Mouse (Mus musculus): ENCODE measurements around the gene Ddx6.
"Not testable (repeated sequence)": the region's sequence is repeated elsewhere in the genome, so short reads cannot be mapped to it uniquely, and the experiment has no call there.

The Ddx6 gene

DNA sequence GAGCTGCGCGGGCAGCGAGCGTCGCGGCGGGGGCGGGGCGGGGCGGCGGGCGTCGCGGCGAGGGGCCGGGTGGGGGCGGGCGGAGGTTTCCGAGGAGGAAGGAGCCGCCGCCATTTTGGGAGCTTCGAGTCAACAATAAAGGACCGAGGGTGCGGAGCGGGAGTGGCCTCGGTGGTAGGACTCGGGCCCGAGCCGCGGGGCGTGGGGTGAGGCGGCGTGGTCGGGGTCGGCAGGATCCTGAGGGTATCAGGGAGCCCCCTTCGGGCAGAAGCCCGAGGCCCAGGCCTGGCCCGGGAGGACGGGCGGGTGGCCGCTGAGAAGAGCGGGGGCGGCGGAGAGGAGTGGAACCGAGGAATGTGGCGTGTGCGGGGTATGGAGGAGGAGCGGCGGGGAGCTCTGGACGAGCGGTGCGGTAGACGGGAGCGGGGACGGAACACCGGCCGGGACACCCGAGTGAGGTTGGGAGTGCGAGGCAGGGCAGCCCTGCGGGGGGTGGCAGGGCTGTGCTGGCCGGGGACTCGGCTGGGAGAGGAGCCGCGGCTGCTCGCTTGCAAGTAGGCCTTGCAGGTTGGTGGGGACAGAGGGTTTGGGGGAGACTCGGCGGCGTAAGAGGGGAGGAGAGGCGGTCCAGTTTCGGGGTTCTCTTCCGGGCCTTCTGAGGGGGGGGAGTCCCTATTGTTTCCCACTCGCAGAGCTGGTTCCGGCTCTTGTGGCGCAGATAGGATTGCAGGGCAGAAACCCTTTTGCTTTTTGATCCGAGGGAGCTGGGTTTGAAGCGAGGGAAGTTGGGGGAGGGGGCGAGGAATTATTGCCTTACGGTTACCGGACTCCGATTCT lies at the start of gene Ddx6:
TSS of gene Ddx6 (plus strand) at position 114 of the 837 bp plus-strand sequence.
- DNase-seq: peak; percentile 76 to 89

DNA sequence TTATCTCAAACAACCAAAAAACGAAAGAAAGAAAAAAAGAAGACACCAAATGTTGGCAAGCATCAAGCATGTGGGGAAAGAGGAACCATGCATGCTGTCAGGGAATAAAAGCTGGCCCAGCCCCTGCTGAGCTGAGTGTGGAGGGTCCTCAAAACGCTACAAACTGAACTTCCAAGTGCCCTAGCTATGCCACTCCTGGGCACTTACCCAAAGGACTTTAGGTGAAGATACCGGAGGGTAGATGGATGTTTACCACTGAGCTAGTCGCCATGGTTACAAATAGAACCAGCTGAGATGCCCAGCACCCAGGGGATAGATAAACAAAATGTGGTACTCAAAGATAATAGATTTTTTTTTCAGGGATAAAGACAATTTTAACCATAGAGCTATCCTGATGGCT lies 43.1 kb upstream of the Ddx6 start, which contains the start of gene Cxcr5:
TSS of gene Cxcr5 (minus strand) at position 281 of the 400 bp plus-strand sequence.
- DNase-seq: no peak

DNA sequence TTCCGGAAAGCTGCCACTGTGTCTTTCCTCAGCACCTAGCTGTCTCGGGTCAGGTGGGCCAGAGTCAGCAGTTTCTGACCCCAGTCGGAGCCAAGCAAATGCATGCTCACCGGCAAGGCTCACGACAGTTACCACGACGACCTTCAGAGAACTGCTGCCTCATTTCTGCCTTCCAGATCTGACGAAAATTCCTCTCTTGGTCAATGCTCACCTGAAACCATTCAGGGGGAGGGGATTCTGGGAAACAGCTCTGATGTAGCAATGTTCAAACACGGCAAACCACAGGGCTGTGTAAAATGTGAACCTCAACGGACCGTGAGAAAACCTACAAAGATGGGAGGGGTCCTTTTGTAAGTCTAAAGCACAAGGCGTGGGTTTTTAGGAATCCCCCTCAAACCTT lies 41.8 kb upstream of the Ddx6 start:
- no peak for DNase-seq

DNA sequence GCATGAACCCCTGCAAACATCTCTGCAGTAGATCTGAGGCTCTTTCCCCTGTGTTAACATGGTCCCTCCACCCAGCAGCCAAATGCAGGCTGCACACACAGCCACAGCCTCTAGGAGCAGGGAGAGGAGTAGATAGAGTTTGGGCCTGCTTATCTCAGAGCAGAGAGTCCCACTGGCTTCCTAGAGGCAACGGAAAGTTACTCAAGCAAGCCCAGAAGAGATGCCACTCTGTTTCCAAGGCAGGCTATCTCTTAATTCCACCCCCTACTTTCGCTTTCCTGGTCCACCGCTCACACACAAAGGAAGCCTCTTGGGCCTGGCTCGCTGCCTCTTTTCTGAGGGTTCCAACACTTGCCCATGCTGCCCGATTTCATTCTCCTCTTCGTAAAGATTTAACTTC lies 39.3 kb upstream of the Ddx6 start:
- no peak for DNase-seq

DNA sequence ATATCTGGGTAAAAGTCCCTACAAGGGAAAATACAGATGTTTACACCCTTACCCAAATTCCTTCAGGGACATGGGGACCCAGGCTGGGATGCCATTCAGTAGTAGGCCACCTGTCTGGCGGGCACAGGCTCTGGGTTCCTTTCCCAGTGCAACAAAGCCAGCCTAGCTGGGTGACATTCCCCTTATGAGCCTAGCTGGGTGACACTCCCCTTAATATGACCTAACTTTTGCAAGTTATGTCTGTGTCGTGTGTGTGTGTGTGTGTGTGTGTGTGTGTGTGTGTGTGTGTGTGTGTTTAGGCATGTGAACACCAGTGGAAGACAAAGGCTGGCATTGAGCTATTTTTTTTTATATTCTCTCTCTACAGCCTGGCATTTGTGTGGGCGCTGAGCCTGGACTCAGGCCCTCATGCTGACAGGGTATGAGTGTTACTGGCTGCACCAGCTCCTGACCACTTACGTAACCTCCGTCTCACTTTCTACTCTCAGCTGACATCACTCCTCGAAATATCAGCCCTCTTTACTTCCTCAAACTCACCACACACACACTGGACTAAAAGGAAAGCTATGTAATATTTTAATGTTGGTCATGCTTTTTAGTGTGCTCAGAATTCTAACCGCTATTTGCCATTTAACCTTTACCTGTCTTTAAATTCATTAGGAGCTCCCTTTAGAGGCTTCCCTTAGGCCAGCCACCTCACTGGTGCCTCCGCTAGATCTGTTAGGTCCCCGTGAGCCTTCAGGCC lies 37.2 kb upstream of the Ddx6 start:
- no peak for DNase-seq

DNA sequence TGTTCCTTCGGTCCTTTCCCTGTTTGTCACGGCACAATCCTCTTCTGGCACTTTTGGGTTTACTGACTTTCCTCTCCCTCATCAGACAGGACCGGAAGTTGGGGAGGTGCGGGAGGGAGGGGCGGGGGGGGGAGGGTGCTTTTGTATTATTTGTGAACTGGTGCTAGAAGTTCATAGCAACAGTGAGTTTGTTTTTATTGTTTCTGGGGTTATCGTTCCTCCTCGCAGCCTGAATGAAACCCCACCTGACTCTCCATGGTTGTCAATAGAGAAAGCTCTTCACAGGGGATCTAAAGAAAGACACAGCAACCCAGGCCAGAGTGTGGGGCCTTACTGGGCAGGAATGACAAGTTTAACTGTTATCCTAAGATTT lies 36.6 kb upstream of the Ddx6 start:
- no peak for DNase-seq

DNA sequence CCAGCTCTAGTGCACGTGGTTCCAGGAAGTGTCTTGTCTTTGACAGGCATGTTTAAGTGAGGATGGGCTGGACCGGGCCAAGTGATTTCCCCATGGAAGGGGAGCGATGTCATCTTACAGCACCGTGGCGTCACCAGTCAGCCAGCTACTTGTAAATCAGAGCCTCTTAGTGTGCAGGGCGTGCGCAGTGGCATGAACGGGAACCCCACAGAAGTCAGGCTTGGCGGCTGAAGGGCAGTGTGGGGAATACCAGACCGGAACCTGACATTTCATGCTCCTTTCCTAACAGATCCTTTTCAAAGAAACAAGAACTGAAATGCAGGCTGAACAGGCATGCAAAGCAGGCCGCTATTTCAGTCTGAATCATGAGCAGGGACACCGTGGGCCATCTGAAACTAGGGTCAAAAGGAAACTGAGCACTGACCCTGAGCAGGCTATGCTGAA lies 33.7 kb upstream of the Ddx6 start:
- DNase-seq: peak in 1 of 2 experiments; percentile 13

DNA sequence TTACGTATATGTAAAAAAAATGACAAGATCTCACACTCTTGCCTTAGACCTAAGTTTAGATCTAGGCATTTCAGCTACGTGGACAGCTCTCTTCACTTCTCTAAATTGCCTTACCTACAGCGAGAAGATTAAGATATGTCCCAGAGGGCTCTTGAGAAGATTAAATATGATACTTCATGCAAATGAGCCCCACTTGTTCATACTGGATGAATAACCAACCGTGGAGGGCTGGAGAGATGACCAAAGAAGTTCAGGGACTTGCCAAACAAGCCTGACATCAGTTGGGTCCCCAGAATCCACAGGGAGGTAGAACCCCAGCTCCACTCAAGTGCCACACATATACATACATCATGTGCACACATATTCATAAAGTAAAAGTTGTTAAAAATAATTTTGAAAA lies 31.4 kb upstream of the Ddx6 start:
- no peak for DNase-seq

DNA sequence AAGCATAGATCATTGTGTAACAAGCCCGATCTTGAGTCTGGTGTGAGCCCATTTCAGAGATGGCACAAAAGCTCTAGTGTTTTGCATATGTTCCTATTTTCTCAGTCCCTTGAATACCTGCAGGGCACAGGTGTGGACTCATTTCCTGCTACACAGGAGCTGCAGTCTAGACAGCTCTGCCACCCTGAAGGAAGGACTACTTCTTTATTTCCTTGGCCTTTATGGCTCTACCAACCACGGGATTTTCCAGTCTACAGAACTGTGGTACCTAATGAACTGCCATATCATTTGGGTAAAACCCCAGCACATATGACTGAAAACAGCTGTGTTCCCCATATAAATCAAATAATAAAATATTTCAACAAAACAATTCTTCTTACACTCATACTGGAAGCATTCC lies 29.6 kb upstream of the Ddx6 start:
- no peak for DNase-seq

DNA sequence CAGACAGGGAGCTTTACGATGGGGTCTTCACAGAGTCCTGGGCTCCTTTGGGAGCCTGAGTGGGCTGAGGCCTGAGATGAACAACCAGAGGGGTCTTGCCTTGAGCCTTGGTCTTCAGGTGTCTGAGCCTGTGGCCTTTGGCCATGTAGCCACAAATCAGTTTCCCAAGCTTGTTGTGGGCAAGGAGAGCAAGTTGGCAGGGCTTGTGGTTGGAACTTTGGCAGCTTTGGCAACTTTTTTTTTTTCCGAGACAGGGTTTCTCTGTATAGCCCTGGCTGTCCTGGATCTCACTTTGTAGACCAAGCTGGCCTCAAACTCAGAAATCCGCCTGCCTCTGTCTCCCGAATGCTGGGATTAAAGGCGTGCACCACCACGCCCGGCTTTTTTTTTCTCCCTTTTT lies 28.6 kb upstream of the Ddx6 start:
- DNase-seq: not testable (repeated sequence)

DNA sequence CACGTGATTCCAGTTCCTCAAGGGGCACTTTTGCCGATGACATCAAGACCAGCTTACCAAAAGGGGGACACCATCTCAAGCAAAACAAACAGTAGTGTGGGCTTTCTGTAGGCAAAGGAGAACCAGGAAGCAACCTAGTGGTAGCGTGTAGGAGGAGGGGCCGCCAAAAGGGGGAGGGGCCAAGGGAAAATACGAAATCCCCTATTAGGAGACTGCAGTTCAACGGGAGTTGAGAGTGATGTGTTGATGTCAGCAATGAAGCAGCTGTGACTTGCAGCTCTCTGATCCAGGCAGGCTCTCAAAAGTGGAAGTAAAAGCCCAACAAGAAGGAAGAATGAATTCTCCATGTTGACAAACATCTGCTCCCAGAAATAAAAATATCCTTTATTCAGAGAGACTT lies 25.3 kb upstream of the Ddx6 start:
- DNase-seq: peak; percentile 22 to 51

DNA sequence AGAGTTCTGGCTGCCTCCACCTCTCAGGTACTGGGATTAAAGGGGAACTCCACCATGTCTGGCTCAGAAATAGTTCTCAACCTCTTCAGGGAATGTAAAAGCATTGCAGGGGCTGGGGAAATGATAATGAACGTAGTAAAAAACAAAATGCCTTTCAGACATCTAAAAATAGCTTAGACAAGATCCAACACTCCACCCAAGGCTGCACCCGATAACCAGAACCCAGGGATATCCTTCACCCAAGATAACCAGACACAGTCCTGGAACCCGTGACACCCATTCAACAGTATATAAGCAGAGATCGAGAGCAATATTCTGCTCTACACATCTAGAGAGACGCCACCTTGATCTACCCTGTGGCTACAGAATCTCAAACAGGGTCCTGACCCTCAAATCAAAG lies 24.6 kb upstream of the Ddx6 start:
- DNase-seq: no peak

DNA sequence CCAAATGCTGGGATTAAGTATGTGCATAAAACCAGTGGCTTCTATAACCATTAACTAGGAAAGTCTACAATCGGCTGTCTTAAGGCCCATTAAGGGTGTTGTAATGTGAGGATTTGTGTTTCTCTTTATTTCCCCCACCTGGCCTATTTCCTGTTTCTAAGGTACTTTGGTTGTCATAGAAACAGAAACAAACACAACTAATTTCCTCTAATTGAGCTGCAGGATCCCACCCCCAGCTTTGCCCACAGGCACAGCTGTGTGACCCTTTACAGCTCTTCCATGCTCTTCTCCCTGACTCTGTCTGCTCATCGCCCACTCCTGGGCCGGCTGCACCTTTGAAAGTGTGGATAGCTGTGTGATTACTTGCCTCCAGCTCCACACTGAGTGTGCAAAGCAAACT lies 23.3 kb upstream of the Ddx6 start:
- no peak for DNase-seq

DNA sequence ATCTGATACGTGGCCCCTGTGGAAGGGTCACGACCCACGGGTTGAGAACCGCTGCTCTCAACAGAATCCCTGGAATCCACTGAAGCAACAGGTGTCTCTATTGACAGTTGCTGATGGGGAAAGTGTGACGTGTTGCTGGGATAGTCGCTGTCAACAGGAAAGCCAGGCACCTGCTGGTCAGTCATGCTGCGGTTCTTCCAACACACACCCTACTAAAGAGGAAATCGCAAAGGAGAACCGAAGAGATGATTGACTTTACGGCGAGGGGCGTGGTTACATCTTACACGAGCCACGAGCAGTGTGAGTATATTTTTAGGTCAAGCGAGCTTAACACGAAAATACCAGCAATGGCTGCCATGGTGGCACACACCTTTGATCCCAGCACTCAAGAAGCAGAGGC lies 22.3 kb upstream of the Ddx6 start:
- DNase-seq: no peak

DNA sequence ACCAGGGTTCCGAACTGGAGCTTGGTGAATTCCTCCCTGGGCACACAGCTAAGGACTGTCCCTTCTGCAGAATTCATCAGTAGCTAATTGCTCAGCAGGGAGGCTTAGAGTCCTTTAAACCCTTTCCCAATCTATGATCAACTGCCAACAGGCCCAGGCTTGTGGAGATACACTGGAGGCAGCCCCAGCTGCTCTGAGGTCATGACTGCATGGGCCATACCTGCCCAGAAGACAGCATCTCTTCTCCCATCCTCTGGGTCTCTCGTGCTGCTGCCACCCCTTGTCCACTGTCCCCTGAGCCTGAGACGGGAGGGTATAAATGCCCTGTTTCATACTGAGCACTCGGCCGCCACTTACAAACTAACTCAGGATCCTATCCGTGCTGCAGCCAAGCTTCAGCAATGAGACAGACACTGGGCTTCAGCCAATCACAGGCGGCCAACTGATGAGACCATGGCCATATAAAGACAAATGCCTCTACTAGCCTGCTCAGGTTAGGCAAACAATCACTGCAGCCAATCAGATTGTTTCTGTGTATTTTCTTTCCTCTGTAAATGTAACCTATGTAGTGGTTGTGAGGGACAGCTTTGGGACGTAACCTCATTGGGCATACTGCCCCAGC lies 17.9 kb upstream of the Ddx6 start:
- no peak for DNase-seq

DNA sequence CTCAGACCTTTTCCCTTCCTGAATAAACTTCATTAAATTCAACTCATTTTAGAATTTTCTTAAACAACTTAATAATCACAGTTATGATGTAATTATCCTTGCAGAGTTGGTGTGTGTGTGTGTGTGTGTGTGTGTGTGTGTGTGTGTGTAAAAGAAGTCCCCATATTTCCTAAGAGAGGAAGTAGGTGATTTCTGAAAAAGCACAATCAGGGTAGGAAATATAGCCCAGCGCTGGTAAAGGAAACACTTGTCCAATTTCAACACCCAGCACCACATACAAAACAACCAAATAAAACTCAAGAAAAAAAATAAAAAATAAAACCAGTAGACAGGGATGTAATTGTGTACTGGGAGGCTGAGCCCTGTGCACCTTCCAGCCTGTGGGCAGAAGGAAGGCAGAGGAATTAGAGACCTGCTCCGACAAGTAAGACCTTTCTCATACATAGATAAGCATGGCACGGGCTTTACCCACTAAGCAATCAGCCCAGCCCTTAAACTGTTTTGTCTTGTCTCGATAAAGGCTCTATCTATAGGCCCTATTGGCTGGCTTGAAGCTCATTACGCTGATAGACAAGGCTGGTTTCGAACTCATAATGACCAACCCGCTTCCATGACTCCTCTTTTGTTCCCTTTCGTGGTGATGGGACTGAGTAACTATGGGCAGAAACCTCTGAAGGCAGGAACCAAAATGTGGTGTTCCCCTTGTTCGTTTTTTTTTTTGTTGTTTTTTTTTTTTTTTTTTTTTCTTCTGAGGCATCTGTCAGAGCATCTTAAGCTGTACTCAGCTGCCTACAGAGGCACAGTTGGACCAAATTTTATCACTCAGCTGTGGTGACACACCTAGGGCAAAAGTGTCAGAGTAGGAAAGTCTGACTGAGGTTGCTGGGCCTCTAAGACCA lies 17.2 kb upstream of the Ddx6 start:
- no peak for DNase-seq

DNA sequence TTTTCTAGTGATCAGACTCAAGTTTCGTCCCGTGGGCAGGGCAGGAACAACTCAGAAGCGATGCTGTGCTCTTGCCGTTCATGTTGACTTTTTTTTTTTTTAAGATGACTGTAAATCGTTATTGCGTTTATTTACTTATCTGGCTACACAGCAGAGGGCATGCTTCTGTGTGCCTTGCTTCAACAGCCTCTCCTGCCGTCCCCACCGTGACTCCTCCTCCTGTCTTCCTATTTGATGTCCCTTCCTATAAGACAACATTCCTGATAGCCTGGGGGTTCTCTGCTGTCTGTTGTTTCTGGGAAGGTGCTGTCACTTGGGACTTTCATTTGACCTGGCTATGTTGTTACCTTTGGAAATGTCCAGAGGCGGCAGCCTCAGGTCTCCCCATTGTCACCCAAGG lies 16.1 kb upstream of the Ddx6 start:
- no peak for DNase-seq

DNA sequence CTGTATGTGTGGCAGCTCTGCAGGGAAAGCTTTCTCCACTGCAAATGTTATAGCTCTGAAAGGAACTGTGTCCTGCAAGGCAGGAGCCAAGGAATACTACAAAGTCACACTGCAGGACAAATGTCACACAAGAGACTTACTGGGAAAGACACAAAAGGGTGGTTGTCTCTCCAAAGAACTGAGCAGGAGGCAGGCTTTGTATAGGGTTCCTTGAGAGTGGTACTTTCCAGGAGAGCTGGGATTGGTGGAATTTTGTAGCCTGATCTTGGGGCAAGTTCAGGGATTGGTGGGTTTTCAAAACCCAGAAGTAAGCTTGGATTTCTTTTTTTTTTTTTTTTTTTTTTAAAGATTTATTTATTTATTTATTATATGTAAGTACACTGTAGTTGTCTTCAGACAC lies 15.6 kb upstream of the Ddx6 start:
- no peak for DNase-seq

DNA sequence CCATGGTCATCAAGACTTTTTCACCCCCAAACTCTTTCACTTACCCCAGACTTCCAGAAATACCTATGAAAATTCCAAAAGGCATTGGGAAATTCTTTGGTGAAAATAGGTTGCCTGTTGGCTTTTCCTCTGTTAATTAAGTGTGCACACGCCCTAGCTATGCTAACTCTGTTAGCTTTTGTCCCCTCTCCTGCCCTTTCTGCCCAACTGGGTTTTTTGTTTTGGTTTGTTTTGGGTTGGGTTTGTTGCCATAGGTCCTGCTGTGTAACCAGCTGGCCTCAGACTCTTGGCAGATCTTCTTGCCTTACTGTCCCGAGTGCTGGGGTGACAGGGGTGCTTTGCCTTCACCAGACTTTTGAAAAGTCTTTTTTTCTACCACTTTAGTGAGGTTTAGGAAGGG lies 13.7 kb upstream of the Ddx6 start:
- no peak for DNase-seq

DNA sequence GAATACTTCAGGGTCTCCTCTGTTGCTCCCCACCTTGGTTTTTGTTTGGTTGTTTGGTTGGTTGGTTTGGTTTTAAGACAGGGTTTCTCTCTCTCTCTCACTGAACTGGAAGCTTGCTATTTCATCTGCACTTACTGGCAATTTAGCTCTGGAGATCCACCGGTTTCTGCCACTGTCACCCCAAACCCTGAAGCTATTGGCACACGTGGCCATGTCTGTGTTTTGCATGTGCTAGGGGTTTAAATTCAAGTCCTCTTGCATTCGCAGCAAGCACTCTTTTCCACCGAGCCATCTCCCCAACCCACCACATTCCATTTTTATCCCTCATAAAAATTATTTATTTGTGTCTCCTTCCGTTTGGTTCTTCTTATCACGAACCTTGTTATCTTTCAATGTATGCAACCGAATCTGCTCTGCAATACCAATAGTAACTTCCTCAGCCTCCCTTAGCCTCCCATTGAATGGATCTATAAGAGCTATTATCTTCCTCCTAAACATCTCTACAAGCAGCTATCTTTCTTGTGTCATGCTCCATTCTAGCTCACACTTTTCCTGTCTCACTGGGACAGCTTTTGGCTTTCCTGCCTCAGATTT lies 13.0 kb upstream of the Ddx6 start:
- no peak for DNase-seq

DNA sequence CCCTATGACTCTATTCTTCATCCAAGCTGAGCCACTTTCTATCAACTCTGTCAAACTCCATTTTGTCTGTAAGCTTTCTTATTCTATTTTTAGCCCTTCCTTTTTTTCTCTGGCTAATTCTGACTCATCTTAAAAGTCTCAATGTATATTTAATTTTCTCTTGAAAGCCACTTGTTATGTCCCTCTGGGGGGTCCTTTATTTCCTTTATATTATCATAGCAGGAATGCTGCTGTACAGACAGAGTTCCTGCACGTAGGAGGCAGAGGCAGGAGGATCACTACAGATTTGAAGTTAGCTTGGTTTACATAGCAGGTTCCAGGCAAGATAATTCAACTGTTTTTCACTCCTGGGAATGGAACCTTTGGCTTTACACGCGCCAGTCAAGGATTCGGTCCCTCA lies 11.5 kb upstream of the Ddx6 start:
- DNase-seq: no peak

DNA sequence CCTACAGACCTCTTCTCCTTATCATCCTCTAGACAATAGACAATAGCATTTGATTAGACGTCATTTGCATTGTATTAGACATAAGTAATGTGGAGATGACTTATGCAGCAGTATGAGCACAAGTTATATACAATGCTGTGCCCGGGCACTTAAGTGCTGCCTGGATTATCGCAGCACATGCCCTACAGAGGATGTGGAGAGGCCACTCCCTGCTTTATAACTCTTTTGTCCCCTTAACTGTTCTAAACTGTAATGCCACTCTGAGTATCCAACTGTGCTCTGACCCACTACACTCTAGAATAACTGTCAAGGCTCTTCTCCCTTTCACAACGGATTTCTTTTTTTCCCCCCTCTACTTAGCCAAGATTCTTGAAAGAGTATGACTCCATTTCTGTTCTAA lies 10.8 kb upstream of the Ddx6 start:
- DNase-seq: no peak

Measured in kidney, postnatal 36 days (tissue).